Mouse (Mus musculus): ENCODE measurements around the gene Atp13a1. TPM values are rescaled to one million over a fixed set of nuclear protein-coding genes. Genes with fewer than 3 reads are reported as not detected.
A peak's percentile ranks its signal among the peaks of the same experiment; 100 is the strongest.

Gene Atp13a1
- 34.4 and 36.7 TPM in 2 replicates for polyA plus RNA-seq (2016; fragmentation: Nextera tagmentation; extraction: Ambion mirVana)

GRCm38 (mm10) chr8:69790773-69791367, at the start of gene Atp13a1, which contains the start of gene Zfp866:
TSS of gene Atp13a1 (plus strand) at chr8:69791163.
TSS of gene Zfp866 (minus strand) at chr8:69791178.
- peaks cover 24% of the 10 kb centered on the region for H3K36me3 ChIP-seq
- H3K27me3 ChIP-seq (replicated peaks), result no peaks in the 10 kb centered on the region
- peak; percentile 92 for ATAC-seq (ENCODE audit: insufficient number of reproducible peaks, low FRiP score)
- H3K4me3 ChIP-seq, result peak within 1 kb of the TSS; percentile 86
- H3K9me3 ChIP-seq (replicated peaks), result no peaks in the 10 kb centered on the region
- peaks cover 21% of the 10 kb centered on the region for H3K4me1 ChIP-seq (replicated peaks)
- H3K9ac ChIP-seq, result peak within 1 kb of the TSS; percentile 97
- H3K4me2 ChIP-seq, result peak within 1 kb of the TSS; percentile 86
- H3K27ac ChIP-seq (ENCODE audit: poor library complexity, severe bottlenecking), result peak within 1 kb of the TSS; percentile 83
- under 1% methylated on average over 38 of the region's 38 CpGs for WGBS

GRCm38 (mm10) chr8:69741231-69741630, 49.7 kb upstream of the Atp13a1 start:
- no peaks in the 10 kb centered on the region for H3K27me3 ChIP-seq (replicated peaks)
- ATAC-seq (ENCODE audit: insufficient number of reproducible peaks, low FRiP score), result no peak
- 79% methylated on average over 2 of the region's 2 CpGs for WGBS
- peaks cover 23% of the 10 kb centered on the region for H3K36me3 ChIP-seq
- no peak overlapping the region for H3K27ac ChIP-seq (ENCODE audit: poor library complexity, severe bottlenecking)
- H3K4me2 ChIP-seq, result no peak overlapping the region
- H3K9ac ChIP-seq, result no peak overlapping the region
- H3K4me1 ChIP-seq (replicated peaks), result no peaks in the 10 kb centered on the region
- H3K9me3 ChIP-seq (replicated peaks), result no peaks in the 10 kb centered on the region
- no peak overlapping the region for H3K4me3 ChIP-seq

- peak; percentile 99 for ATAC-seq (ENCODE audit: insufficient number of reproducible peaks, low FRiP score)
- no peaks in the 10 kb centered on the region for H3K9me3 ChIP-seq (replicated peaks)
- WGBS, result 3% methylated on average over 48 of the region's 48 CpGs
- H3K27ac ChIP-seq (ENCODE audit: poor library complexity, severe bottlenecking), result peak within 1 kb of the TSS; percentile 99
- peak within 1 kb of the TSS; percentile 68 for H3K4me3 ChIP-seq
- H3K4me1 ChIP-seq (replicated peaks), result peaks cover 3% of the 10 kb centered on the region
- H3K9ac ChIP-seq, result peak within 1 kb of the TSS; percentile 92
- H3K27me3 ChIP-seq (replicated peaks), result no peaks in the 10 kb centered on the region
- H3K4me2 ChIP-seq, result peak within 1 kb of the TSS; percentile 55
- peaks cover 10% of the 10 kb centered on the region; the same call in 1 of the 2 replicates for H3K36me3 ChIP-seq
Observed at GRCm38 (mm10) chr8:69749544-69750454, 41.2 kb upstream of the Atp13a1 start, which contains the start of gene Zfp963. TSS of gene Zfp963 (minus strand) at chr8:69749970.

- Histone ChIP-seq H3K4me1 (replicated peaks) (peaks cover 3% of the 10 kb centered on the region), H3K27me3 (replicated peaks) (no peaks in the 10 kb centered on the region), H3K9ac (no peak overlapping the region), H3K27ac (ENCODE audit: poor library complexity, severe bottlenecking) (no peak overlapping the region), H3K4me2 (no peak overlapping the region), H3K9me3 (replicated peaks) (no peaks in the 10 kb centered on the region), H3K4me3 (no peak overlapping the region), H3K36me3 (peaks cover 21% of the 10 kb centered on the region)
- no peak for ATAC-seq (ENCODE audit: insufficient number of reproducible peaks, low FRiP score)
- WGBS, result 90% methylated on average over 2 of the region's 2 CpGs
Observed at GRCm38 (mm10) chr8:69752437-69752836, 38.5 kb upstream of the Atp13a1 start.

- H3K36me3 ChIP-seq, result peaks cover 44% of the 10 kb centered on the region
- no peak overlapping the region for H3K9ac ChIP-seq
- no peaks in the 10 kb centered on the region for H3K27me3 ChIP-seq (replicated peaks)
- WGBS, result 95% methylated on average over 5 of the region's 5 CpGs
- no peak overlapping the region for H3K4me2 ChIP-seq
- H3K9me3 ChIP-seq (replicated peaks), result no peaks in the 10 kb centered on the region
- no peak overlapping the region for H3K27ac ChIP-seq (ENCODE audit: poor library complexity, severe bottlenecking)
- no peak overlapping the region for H3K4me3 ChIP-seq
- ATAC-seq (ENCODE audit: insufficient number of reproducible peaks, low FRiP score), result no peak
- H3K4me1 ChIP-seq (replicated peaks), result no peaks in the 10 kb centered on the region
Observed at GRCm38 (mm10) chr8:69758316-69758715, 32.6 kb upstream of the Atp13a1 start.

GRCm38 (mm10) chr8:69761814-69762445, 29.0 kb upstream of the Atp13a1 start:
- WGBS, result 90% methylated on average over 4 of the region's 4 CpGs
- peaks cover 68% of the 10 kb centered on the region for H3K36me3 ChIP-seq

GRCm38 (mm10) chr8:69771221-69771620, 19.7 kb upstream of the Atp13a1 start:
- H3K4me2 ChIP-seq, result no peak overlapping the region
- H3K4me1 ChIP-seq (replicated peaks), result peaks cover 30% of the 10 kb centered on the region
- peaks cover 39% of the 10 kb centered on the region for H3K36me3 ChIP-seq
- H3K9ac ChIP-seq, result no peak overlapping the region
- 91% methylated on average over 9 of the region's 9 CpGs for WGBS
- H3K27ac ChIP-seq (ENCODE audit: poor library complexity, severe bottlenecking), result no peak overlapping the region
- no peak overlapping the region for H3K4me3 ChIP-seq
- H3K27me3 ChIP-seq (replicated peaks), result no peaks in the 10 kb centered on the region
- ATAC-seq (ENCODE audit: insufficient number of reproducible peaks, low FRiP score), result no peak
- peaks cover 8% of the 10 kb centered on the region for H3K9me3 ChIP-seq (replicated peaks)

More at GRCm38 (mm10) chr8:69761814-69762445, 29.0 kb upstream of the Atp13a1 start:
- peaks cover 12% of the 10 kb centered on the region for H3K9me3 ChIP-seq (replicated peaks)
- no peak overlapping the region for H3K4me3 ChIP-seq
- no peaks in the 10 kb centered on the region for H3K4me1 ChIP-seq (replicated peaks)
- no peak for ATAC-seq (ENCODE audit: insufficient number of reproducible peaks, low FRiP score)
- H3K9ac ChIP-seq, result no peak overlapping the region
- H3K27me3 ChIP-seq (replicated peaks), result no peaks in the 10 kb centered on the region
- no peak overlapping the region for H3K27ac ChIP-seq (ENCODE audit: poor library complexity, severe bottlenecking)
- no peak overlapping the region for H3K4me2 ChIP-seq

GRCm38 (mm10) chr8:69772106-69772505, 18.9 kb upstream of the Atp13a1 start:
- 0 out of 2 replicates have a peak overlapping the region, but pooled peaks have one; percentile 10 for H3K27ac ChIP-seq (ENCODE audit: poor library complexity, severe bottlenecking)
- no peak overlapping the region for H3K9ac ChIP-seq
- no peak overlapping the region for H3K4me2 ChIP-seq
- WGBS, result 84% methylated on average over 2 of the region's 2 CpGs
- H3K9me3 ChIP-seq (replicated peaks), result peaks cover 4% of the 10 kb centered on the region; the same call in 1 of the 2 replicates
- no peaks in the 10 kb centered on the region for H3K27me3 ChIP-seq (replicated peaks)
- peaks cover 30% of the 10 kb centered on the region for H3K36me3 ChIP-seq
- H3K4me1 ChIP-seq (replicated peaks), result peaks cover 30% of the 10 kb centered on the region
- H3K4me3 ChIP-seq, result no peak overlapping the region
- no peak for ATAC-seq (ENCODE audit: insufficient number of reproducible peaks, low FRiP score)

- H3K9ac ChIP-seq, result peak within 1 kb of the TSS; percentile 82
- no peaks in the 10 kb centered on the region for H3K9me3 ChIP-seq (replicated peaks)
- peaks cover 23% of the 10 kb centered on the region for H3K4me1 ChIP-seq (replicated peaks)
- H3K27me3 ChIP-seq (replicated peaks), result no peaks in the 10 kb centered on the region
- peak within 1 kb of the TSS; percentile 98 for H3K27ac ChIP-seq (ENCODE audit: poor library complexity, severe bottlenecking)
- peak within 1 kb of the TSS; percentile 69 for H3K4me3 ChIP-seq
- ATAC-seq (ENCODE audit: insufficient number of reproducible peaks, low FRiP score), result peak; percentile 99
- peak within 1 kb of the TSS; percentile 75 for H3K4me2 ChIP-seq
- under 1% methylated on average over 41 of the region's 41 CpGs for WGBS
- H3K36me3 ChIP-seq, result peaks cover 6% of the 10 kb centered on the region
Observed at GRCm38 (mm10) chr8:69774503-69775148, 16.3 kb upstream of the Atp13a1 start, which contains the start of gene Gm20422. TSS of gene Gm20422 (minus strand) at chr8:69774886.

GRCm38 (mm10) chr8:69775149-69775534, 15.8 kb upstream of the Atp13a1 start:
- Histone ChIP-seq H3K4me3 (peak overlapping the region; percentile 69; the same call in 1 of the 2 replicates), H3K4me2 (peak overlapping the region; percentile 50), H3K4me1 (replicated peaks) (peaks cover 20% of the 10 kb centered on the region), H3K27ac (ENCODE audit: poor library complexity, severe bottlenecking) (no peak overlapping the region), H3K27me3 (replicated peaks) (no peaks in the 10 kb centered on the region), H3K9me3 (replicated peaks) (no peaks in the 10 kb centered on the region), H3K9ac (no peak overlapping the region), H3K36me3 (0 out of 2 replicates have a peak, but pooled peaks cover 2% of the 10 kb centered on the region)
- no peak for ATAC-seq (ENCODE audit: insufficient number of reproducible peaks, low FRiP score)
- WGBS, result 44% methylated on average over 2 of the region's 2 CpGs
